ENCODE assay signal across 8 mouse cellular contexts in the genomic region with DNA sequence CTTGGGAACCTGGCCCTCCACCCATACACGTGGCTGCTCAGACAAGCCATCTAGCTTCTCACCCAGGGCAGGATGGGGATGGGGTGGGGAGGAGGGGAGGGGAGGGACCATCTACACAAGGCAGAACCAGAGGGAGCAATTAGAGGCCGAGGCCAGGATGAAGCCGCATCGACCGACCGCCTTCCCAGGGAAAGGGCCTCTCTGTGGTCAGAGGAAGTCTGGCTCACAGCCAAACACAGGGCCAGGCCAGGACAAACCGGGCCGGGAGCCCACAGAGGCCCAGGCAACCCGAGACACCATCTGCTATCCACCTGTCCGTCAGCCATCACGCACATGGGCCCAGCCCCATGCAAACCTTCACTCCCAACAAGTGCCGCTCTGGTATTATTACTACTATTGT. TPM values are rescaled to one million over a fixed set of nuclear protein-coding genes. Genes with fewer than 3 reads are reported as not detected.
DNase-seq lines count a peak whose midpoint lies in the region; ATAC-seq and TF ChIP-seq lines count a peak whose summit lies in the region.

No protein-coding gene starts in this region.

- peaks cover 99% of the 10 kb centered on the region for H3K4me1 ChIP-seq in E14TG2a.4 (replicated peaks; ENCODE audit: low read depth, low read length)
- H3K4me1 ChIP-seq in embryonic facial prominence, embryonic 15.5 days, result peaks cover 91% of the 10 kb centered on the region
- peaks cover 94% of the 10 kb centered on the region for H3K4me1 ChIP-seq in heart, embryonic 13.5 days
- H3K4me1 ChIP-seq in kidney, embryonic 16.5 days (ENCODE audit: insufficient read depth, low read length), result peaks cover 91% of the 10 kb centered on the region

- TF ChIP-seq CTCF in E14TG2a.4 (conservative IDR thresholded peaks at IDR 0.05; ENCODE audit: low read length), result no peak

- peaks cover 25% of the 10 kb centered on the region for H3K36me3 ChIP-seq in E14TG2a.4 (ENCODE audit: insufficient read depth, low read length)
- no peaks in the 10 kb centered on the region for H3K36me3 ChIP-seq in embryonic facial prominence, embryonic 15.5 days
- H3K36me3 ChIP-seq in heart, embryonic 13.5 days, result peaks cover 4% of the 10 kb centered on the region; the same call in 1 of the 2 replicates
- no peaks in the 10 kb centered on the region for H3K36me3 ChIP-seq in kidney, embryonic 16.5 days (ENCODE audit: insufficient read depth, low read length)

- peak overlapping the region; percentile 41 for H3K4me2 ChIP-seq in embryonic facial prominence, embryonic 15.5 days (replicated peaks)
- peak overlapping the region; percentile 62 for H3K4me2 ChIP-seq in heart, embryonic 13.5 days
- peak overlapping the region; percentile 41 for H3K4me2 ChIP-seq in kidney, embryonic 16.5 days (replicated peaks; ENCODE audit: low read depth, low read length)

- WGBS in embryonic facial prominence, embryonic 15.5 days, result 4% methylated on average over 12 of the region's 12 CpGs
- WGBS in heart, embryonic 13.5 days, result 2% methylated on average over 12 of the region's 12 CpGs
- WGBS in kidney, embryonic 16.5 days, result 6% methylated on average over 12 of the region's 12 CpGs

- H3K9me3 ChIP-seq in E14TG2a.4 (ENCODE audit: low read length), result no peaks in the 10 kb centered on the region
- no peaks in the 10 kb centered on the region for H3K9me3 ChIP-seq in embryonic facial prominence, embryonic 15.5 days (replicated peaks)
- no peaks in the 10 kb centered on the region for H3K9me3 ChIP-seq in heart, embryonic 13.5 days
- H3K9me3 ChIP-seq in kidney, embryonic 16.5 days (ENCODE audit: low read length), result no peaks in the 10 kb centered on the region

- peak overlapping the region; percentile 62 for H3K4me3 ChIP-seq in E14TG2a.4 (replicated peaks; ENCODE audit: low read length)
- H3K4me3 ChIP-seq in embryonic facial prominence, embryonic 15.5 days (replicated peaks), result no peak overlapping the region
- no peak overlapping the region for H3K4me3 ChIP-seq in heart, embryonic 13.5 days
- no peak overlapping the region for H3K4me3 ChIP-seq in kidney, embryonic 16.5 days (ENCODE audit: low read length)

- H3K9ac ChIP-seq in embryonic facial prominence, embryonic 15.5 days, result no peak overlapping the region
- peak overlapping the region; percentile 57; the same call in 1 of the 2 replicates for H3K9ac ChIP-seq in heart, embryonic 13.5 days
- peak overlapping the region; percentile 55; the same call in 1 of the 2 replicates for H3K9ac ChIP-seq in kidney, embryonic 16.5 days (replicated peaks; ENCODE audit: low read length)

- peak; percentile 89 for DNase-seq in adrenal gland, postnatal 10 days
- DNase-seq in lung, postnatal 4 days, result peak; percentile 82 to 89
- peak; percentile 88 for DNase-seq in testis, postnatal 10 days (ENCODE audit: low spot score)
- no peak for DNase-seq in thymus, postnatal 10 days (ENCODE audit: low spot score in 2 of 2)

- peak overlapping the region; percentile 90 for H3K27ac ChIP-seq in embryonic facial prominence, embryonic 15.5 days (replicated peaks)
- H3K27ac ChIP-seq in heart, embryonic 13.5 days (replicated peaks), result peak overlapping the region; percentile 87
- H3K27ac ChIP-seq in kidney, embryonic 16.5 days (ENCODE audit: low read length), result peak overlapping the region; percentile 85

- peak; percentile 76 for ATAC-seq in embryonic facial prominence, embryonic 15.5 days (ENCODE audit: insufficient number of reproducible peaks, low FRiP score, low TSS enrichment, low read depth)
- peak; percentile 14; the same call in 1 of the 2 replicates for ATAC-seq in heart, embryonic 13.5 days (ENCODE audit: extremely low read depth, insufficient number of reproducible peaks, low FRiP score, low TSS enrichment)
- peak; percentile 67 for ATAC-seq in kidney, embryonic 16.5 days (ENCODE audit: low FRiP score, low TSS enrichment)

- no peaks in the 10 kb centered on the region for H3K27me3 ChIP-seq in E14TG2a.4 (ENCODE audit: insufficient read depth, low read length)
- H3K27me3 ChIP-seq in embryonic facial prominence, embryonic 15.5 days, result no peaks in the 10 kb centered on the region
- no peaks in the 10 kb centered on the region for H3K27me3 ChIP-seq in heart, embryonic 13.5 days (replicated peaks)
- no peaks in the 10 kb centered on the region for H3K27me3 ChIP-seq in kidney, embryonic 16.5 days (ENCODE audit: insufficient read depth, low read length)

RNA-seq across cellular contexts. Expression of a gene that starts 19.7 kb away (rescaled TPM):
- 100 to 1,000 TPM; 125 to 153 TPM for total RNA-seq in adrenal gland, postnatal 10 days (2021)
- polyA plus RNA-seq in embryonic facial prominence, embryonic 15.5 days (2015; fragmentation: Nextera tagmentation; extraction: Ambion mirVana), result 39.3 and 41.8 TPM in 2 replicates
- 16.5 and 17.0 TPM in 2 replicates for polyA plus RNA-seq in heart, embryonic 13.5 days (2015; fragmentation: Nextera tagmentation; extraction: Ambion mirVana)
- 25.9 and 27.5 TPM in 2 replicates for polyA plus RNA-seq in kidney, embryonic 16.5 days (2015; fragmentation: Nextera tagmentation; extraction: Ambion mirVana)

Comparison
In these comparisons a context has a peak if more than half of its experiments do, and no peak if none do; other contexts are left out.
1. DNase-seq: peak in adrenal gland, postnatal 10 days (single experiment), lung, postnatal 4 days (2 of 2) and testis, postnatal 10 days (single experiment); none in thymus, postnatal 10 days (0 of 2).
2. ATAC-seq: peak in every context shown above with its lines; median percentile 76 in embryonic facial prominence, embryonic 15.5 days; 67 in kidney, embryonic 16.5 days; 14 in heart, embryonic 13.5 days.
3. Peak in every context shown above with its lines, with median percentiles within 50 percentile points of each other: H3K27ac ChIP-seq and H3K4me2 ChIP-seq.